Mouse (Mus musculus) stomach, postnatal 0 days (tissue): Measurements from ENCODE around the gene Krtap16-1.

Experiments used
- CTCF ChIP-seq: IDR thresholded peaks from 2 replicates; pipeline ENCODE4 v1.5.1; 2016; ENCODE audit warnings: antibody characterized with exemption, low read depth, mild to moderate bottlenecking, moderate library complexity
- EP300 ChIP-seq: optimal IDR thresholded peaks from 2 replicates; pipeline ENCODE3; 2016; ENCODE audit warnings: antibody characterized with exemption

DNA sequence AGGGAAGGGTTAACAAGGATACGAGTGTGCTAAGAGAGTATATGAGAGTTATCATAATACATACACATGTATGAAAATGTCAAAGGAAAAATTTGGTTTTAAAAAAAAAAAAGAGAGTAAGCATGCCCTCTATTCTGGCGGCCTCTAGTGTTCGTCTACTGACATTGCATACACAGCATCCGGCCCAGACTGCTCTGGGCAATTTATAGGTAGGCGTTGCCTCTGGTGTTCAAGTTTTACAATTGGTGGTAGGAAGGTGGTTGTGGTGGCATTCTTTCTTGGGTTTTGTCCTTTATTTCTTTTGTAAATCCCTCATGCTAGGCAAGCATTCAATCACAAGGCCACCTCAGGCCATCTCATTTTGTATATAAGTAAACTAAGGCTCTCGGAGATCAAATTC is 18.4 kb upstream of the Krtap16-1 start:
- TF ChIP-seq CTCF (peak; percentile 90), EP300 (no peak)
